Mouse (Mus musculus) Patski (cell line): ENCODE results near the gene Spint1. TPM values are rescaled to one million over a fixed set of nuclear protein-coding genes. Genes with fewer than 3 reads are reported as not detected.

Experiments
- ATAC-seq: fragments of 100-300 bp; one replicate; pipeline ENCODE4 v1.8.0; 2021
- CTCF ChIA-PET: fragments of 350-600 bp; sonication (Branson Sonifier 250); formaldehyde crosslinking; loops from one replicate; lab custom pipeline; 2022; ENCODE audit warnings: inconsistent platforms; lab: Charles Lee
- POLR2A ChIA-PET: fragments of 350-600 bp; sonication (Branson Sonifier 250); formaldehyde crosslinking; loops from one replicate; lab custom pipeline; 2022; ENCODE audit warnings: antibody characterized with exemption, inconsistent platforms; lab: Charles Lee
- DNase-seq: peaks from one replicate; pipeline ENCODE4 v3.0.0-alpha.2; 2011; ENCODE audit warnings: low read depth, low spot score
- H3K27me3 ChIP-seq: fragments of 371-371 bp; one replicate; pipeline ENCODE4 v1.5.1; 2021
- CTCF ChIP-seq: fragments of 100-300 bp; IDR thresholded peaks from one replicate; pipeline ENCODE4 v1.5.1; 2021
- in situ Hi-C: fragments of 300-500 bp; cut with MboI; formaldehyde crosslinking; loops from 3 replicates; pipeline ENCODE4 v1.11.1; 2018; ENCODE audit warnings: low pct_unique_long_range_greater_than_20kb, mixed read lengths
- polyA plus RNA-seq: library from polyadenylated mRNA; unstranded; gene quantifications from one replicate; pipeline ENCODE4 v1.2.3, GENCODE M21; 2021

Spint1 gene
- polyA plus RNA-seq, 1 experiment from 2014 or later, result 4.5 TPM

DNA sequence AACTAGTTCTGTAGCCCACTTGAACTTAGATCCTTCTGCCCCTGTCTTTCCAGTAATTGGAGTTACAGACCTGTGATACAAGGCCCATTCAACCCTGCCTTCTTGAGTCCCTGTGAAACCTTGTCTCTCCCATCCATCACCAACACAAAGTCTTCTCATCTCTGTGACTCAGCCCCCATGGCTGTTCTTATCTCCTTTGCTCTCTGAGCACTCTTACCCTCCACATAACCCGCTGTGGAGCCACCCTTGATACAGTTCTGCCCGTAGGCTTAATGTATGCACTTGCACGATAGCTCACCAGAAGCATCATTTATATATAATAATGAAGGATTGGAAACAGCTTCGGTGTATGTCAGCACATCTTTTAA, 3.6 kb downstream of the Spint1 start:
- no peaks in the 10 kb centered on the region for H3K27me3 ChIP-seq
- in situ Hi-C loops, result no loop called here
- ChIA-PET POLR2A (no interaction called here), CTCF (no interaction called here)
- no peak for DNase-seq
- no peak for TF ChIP-seq CTCF
- ATAC-seq, result no peak

DNA sequence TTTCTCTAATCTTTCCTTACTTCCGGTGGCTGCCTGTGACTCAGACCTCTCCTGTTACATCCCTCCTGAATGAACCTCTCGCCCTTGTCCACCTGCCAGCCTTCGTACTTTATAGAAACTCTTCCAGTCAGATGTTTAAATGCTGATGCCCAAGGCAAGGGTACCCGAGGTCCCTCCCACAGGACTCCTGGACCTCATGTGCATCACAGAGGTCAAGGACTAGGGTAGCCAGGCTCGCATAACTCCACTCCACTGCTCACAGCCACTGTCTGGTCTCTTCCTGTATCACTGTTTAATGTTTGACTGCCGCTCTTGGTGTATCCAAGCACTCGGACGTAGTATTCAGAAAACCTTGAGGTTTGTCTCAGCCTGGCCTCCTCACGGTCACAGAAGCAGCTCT, 5.4 kb downstream of the Spint1 start:
- ChIA-PET CTCF (interaction anchor here (1.2 kb wide), 1 partner anchor 46 kb away, joined by 4 read pairs; the partner anchor contains the start of gene Vps18), POLR2A (interaction anchor here (0.7 to 1.6 kb wide), 2 partner anchors 9 kb away, joined by 3 read pairs; no protein-coding TSS in a partner anchor)
- in situ Hi-C loops, result no loop called here
- H3K27me3 ChIP-seq, result no peaks in the 10 kb centered on the region
- DNase-seq (no peak), ATAC-seq (no peak)
- TF ChIP-seq CTCF, result no peak

DNA sequence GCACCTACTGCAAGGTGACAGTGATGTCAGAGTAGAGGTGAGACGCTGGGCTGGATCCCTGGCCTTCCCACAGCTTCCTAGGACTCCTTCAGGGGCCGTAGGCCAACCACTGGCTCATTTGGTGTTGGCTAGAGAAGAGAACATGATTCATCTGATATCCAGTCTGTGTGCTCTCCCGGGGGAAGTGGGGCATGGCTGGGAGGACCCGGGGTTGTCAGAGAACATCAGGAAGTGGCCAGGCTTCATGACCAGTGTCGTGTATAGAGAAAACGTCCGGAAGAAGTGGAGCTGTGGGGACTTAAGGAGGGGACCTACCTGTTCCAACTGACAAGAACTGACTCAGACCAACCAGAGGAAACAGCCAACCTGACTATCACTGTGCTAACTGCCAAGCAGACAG, 8.1 kb downstream of the Spint1 start:
- TF ChIP-seq CTCF, result no peak
- ChIA-PET POLR2A (no interaction called here), CTCF (interaction anchor here (2.2 kb wide), 1 partner anchor 43 kb away, joined by 10 read pairs; the partner anchor contains the start of gene Vps18)
- ATAC-seq (no peak), DNase-seq (no peak)
- in situ Hi-C loops, result no loop called here
- no peaks in the 10 kb centered on the region for H3K27me3 ChIP-seq

DNA sequence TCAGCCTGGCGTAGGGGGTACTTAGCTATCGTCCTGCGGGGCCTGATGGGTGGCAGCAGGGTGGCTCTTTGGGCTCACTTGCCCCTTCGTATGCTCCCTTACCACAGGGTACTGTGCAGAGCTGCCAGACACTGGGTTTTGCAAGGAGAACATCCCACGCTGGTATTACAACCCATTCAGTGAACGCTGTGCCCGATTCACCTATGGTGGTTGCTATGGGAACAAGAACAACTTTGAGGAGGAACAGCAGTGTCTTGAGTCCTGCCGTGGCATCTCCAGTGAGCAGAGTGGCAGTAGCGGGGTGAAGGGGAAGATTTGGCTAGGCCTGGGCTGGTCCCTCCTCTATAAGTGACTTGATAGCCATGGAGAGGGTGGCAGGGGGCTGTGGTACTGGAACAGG, 10.7 kb downstream of the Spint1 start:
- CTCF ChIA-PET, result no interaction called here
- no peak for DNase-seq
- TF ChIP-seq CTCF, result no peak
- no peak for ATAC-seq
- no peaks in the 10 kb centered on the region for H3K27me3 ChIP-seq
- POLR2A ChIA-PET, result no interaction called here
- in situ Hi-C loops, result no loop called here

DNA sequence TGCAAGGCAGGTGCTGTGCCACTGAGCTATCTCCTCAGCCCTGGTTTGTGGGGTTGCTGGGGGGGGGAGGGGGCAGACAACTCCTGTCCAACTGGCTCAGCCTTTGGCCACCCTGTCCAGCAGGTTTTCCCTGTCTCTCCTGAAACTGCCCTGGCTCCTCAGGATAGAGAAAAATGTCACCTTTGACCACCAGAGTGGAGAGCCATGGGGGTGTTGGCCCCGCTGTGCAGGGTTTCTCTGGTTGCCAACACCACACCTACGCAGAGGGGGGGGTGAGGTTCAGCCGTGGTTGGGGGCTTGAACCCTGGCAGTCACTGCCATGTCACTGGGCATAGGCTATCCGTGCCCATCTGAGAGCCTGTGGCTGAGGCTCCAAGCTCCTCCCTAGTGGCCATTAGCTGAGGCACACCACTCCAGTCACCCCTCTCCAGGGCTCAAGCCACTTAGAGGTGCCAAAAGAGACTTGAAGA, 12.5 kb downstream of the Spint1 start:
- no peak for TF ChIP-seq CTCF
- in situ Hi-C loops, result loop anchor here (5.0 kb wide), 1 partner anchor 38 kb away; the partner anchor contains the start of gene Vps18
- DNase-seq (no peak), ATAC-seq (no peak)
- ChIA-PET CTCF (interaction anchor here (1.2 to 8.5 kb wide), 3 partner anchors 35 to 47 kb away, joined by 5 to 82 read pairs (median 8); partner anchors contain the start of gene Vps18), POLR2A (interaction anchor here (0.6 to 1.2 kb wide), 2 partner anchors 38 to 1061 kb away, joined by 3 to 7 read pairs; no protein-coding TSS in a partner anchor)
- H3K27me3 ChIP-seq, result no peaks in the 10 kb centered on the region

DNA sequence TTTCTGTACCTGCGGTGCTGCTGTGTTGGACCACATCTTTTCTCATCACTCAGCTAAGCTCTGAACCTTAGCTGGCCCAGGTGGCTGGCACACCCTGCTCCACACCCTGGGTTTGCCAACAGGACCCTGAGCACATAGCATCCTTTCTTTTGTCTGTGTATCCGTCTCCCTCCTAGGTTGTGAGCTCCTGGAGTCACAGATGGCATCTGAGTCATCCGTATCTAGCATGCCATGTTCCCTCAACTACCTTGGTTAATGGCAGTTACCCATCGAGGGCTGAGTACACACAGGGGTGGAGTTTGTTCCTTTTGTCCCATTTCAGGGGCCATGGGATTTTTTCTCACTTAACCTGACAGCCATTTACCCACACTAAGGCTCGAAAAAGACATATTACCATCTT, 13.2 kb downstream of the Spint1 start:
- DNase-seq (no peak), ATAC-seq (no peak)
- in situ Hi-C loops, result loop anchor here (5.0 kb wide), 1 partner anchor 37 kb away; the partner anchor contains the start of gene Vps18
- CTCF ChIA-PET, result interaction anchor here (1.2 to 8.5 kb wide), 5 partner anchors 19 to 50 kb away, joined by 4 to 82 read pairs (median 8); partner anchors contain the start of gene Vps18
- no peaks in the 10 kb centered on the region for H3K27me3 ChIP-seq
- POLR2A ChIA-PET, result interaction anchor here (0.6 to 1.2 kb wide), 2 partner anchors 37 to 1062 kb away, joined by 3 to 7 read pairs; no protein-coding TSS in a partner anchor
- TF ChIP-seq CTCF, result no peak

DNA sequence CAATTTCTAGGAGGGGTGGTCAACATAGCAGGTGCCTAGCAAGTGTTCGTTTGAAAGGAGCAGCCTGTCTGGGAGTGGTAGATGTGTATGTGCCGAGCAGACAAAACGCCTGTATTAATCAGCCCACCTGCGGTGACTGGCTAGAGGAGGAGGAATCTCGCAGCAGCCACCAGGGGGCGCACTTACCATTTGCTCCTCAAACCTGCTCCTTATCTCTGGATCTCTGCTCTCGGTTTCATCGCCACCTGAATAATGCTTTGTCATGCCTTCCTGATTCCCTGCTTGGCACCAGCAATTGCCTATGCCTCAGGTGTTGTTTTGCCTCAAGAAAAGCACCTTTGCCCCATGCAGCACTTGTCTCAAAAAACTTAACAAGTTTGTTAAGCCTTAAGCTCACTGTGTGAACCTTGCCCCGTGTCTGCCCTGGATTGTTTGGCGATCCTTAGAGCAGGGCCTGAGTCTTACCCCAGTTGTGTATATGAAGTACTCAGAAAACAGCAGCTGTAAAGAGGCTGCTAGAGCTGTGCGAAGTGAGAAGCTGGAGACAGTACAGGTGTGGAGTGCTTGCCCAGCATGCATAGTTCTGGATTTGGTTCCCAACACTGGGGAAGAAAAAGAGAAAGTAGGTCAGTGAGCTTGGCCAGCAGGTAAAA, 13.8 kb downstream of the Spint1 start:
- ChIA-PET CTCF (interaction anchor here (1.0 to 8.5 kb wide), 6 partner anchors 13 to 64 kb away, joined by 4 to 82 read pairs (median 8); partner anchors contain the start of gene Vps18), POLR2A (interaction anchor here (1.0 kb wide), 2 partner anchors 9 to 37 kb away, joined by 3 to 4 read pairs; no protein-coding TSS in a partner anchor)
- TF ChIP-seq CTCF, result peak; percentile 96
- ATAC-seq (no peak), DNase-seq (no peak)
- in situ Hi-C loops, result loop anchor here (5.0 kb wide), 1 partner anchor 36 kb away; the partner anchor contains the start of gene Vps18
- H3K27me3 ChIP-seq, result no peaks in the 10 kb centered on the region

DNA sequence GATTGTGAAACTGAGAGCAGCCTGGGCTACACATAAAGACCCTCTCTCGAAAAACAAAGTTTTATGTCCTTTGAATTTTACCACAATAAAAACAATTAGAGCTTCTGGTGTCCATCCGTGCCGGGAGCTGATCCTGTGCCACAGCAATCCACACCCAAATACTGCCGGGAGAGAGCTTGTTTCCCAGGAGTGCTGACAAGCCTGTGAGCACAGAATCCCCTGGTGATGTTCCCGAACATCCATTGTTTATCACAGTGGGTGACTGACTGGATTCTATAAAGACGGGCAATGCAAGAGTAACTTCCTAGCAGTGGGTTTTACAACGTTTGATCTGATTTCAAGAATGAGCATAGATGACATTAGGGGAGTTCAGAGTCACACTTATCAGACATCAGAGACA, 17.8 kb downstream of the Spint1 start:
- H3K27me3 ChIP-seq, result no peaks in the 10 kb centered on the region
- no peak for DNase-seq
- in situ Hi-C loops, result loop anchor here (5.0 kb wide), 1 partner anchor 32 kb away; the partner anchor contains the start of gene Vps18
- no peak for TF ChIP-seq CTCF
- ChIA-PET POLR2A (no interaction called here), CTCF (interaction anchor here (8.5 kb wide), 1 partner anchor 34 kb away, joined by 82 read pairs; the partner anchor contains the start of gene Vps18)
- no peak for ATAC-seq

DNA sequence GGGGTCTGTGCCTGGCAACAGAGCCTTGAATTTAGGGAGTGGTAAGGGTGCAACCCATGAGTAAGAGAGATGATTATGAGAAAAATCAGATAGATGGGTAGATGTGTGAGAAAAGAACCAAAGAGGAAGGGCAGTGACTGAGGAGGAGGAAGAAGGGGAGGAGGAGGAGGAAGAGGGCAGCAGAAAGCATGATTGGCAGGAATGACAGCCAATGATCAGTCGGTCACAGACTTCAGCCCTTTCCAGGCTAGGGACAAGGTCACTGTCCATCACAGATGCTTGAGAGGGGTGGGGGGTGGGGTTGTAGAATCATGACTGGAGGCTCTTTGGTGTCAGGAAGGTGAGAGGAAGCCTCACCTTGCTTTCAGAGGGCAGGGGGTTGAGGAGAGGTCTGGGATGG, 23.4 kb downstream of the Spint1 start:
- no peaks in the 10 kb centered on the region for H3K27me3 ChIP-seq
- ATAC-seq (no peak), DNase-seq (no peak)
- no peak for TF ChIP-seq CTCF
- ChIA-PET CTCF (no interaction called here), POLR2A (no interaction called here)
- in situ Hi-C loops, result no loop called here

DNA sequence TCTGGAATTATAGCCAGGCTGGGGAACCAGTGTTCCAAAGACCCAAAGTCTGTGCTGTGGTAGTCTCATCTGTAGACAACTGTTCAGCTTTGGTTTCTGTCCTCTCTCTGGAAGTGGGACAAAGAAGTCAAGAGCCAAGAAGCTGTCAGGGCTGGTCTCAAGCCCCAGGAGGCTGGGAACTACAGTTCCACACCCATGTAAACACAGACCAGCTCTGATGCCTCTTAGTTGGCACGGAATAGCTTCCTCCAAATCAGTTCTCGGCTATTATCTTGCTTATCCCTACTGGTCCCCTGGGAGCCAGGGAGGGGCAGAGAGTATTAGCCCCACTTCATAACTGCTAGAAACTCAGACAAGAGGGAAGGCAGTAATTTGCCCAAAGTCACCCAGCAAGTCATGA, 24.2 kb downstream of the Spint1 start:
- ChIA-PET CTCF (no interaction called here), POLR2A (no interaction called here)
- no peak for TF ChIP-seq CTCF
- no peak for DNase-seq
- in situ Hi-C loops, result no loop called here
- H3K27me3 ChIP-seq, result no peaks in the 10 kb centered on the region
- ATAC-seq, result no peak
